Mouse (Mus musculus) bone marrow macrophage, adult 2 months (primary cell): Measurements from ENCODE around the gene Cntn4.

Experiments
- CTCF ChIP-seq: IDR thresholded peaks from 2 replicates; pipeline ENCODE4 v1.5.1; 2012; ENCODE audit warnings: low read depth, mild to moderate bottlenecking, low read length, moderate library complexity
- POLR2A ChIP-seq: IDR thresholded peaks from 2 replicates; pipeline ENCODE4 v1.6.1; 2012; ENCODE audit warnings: mild to moderate bottlenecking, low read depth, low read length, borderline replicate concordance

DNA sequence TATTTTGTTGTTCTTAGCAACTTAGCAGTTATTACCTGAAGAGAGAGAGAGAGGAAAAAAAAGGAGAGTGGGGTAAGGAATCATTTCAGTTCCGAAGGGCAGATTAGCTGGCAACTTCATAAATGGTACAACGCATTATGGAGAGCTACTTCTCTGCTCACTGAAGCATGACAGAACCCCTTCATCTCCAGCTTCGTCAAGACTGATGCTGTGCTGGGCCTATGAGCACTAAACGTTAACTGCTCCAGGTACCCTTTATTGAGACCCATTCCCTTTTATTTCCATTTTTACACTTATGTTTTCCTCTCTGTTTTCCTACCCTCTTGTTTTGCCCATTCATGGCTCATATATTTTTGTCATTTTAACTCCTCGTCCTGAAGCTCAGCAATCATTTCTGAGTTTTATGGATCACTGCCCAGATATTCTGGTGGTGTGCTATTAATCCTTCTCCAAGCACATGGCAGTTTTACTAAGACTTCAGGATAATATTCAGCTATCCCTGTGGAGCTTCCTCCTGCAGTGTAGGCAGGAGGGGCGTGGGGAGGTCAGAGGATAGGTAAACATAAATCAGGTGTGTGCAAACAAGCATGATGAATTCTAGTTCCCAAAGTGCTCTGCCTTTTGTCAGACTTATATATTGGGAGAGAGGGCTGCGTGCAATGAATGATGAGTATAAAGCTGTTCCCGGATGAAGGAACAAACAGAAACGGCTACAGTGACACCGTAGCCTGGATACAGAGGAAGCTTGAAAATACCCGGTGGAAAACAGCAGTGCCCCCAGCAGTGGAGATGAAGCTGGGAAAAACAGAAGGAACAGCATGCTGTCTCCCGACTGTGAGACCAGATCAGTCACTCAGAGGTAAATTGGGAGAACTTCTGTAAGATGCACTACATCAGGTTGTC lies 559.8 kb downstream of the Cntn4 start:
- TF ChIP-seq CTCF (no peak), POLR2A (no peak)
